Mouse (Mus musculus): ENCODE results near the gene Gm6685. TPM values are rescaled to one million over a fixed set of nuclear protein-coding genes. Genes with fewer than 3 reads are reported as not detected.
"Not testable (repeated sequence)": the region's sequence is repeated elsewhere in the genome, so short reads cannot be mapped to it uniquely, and the experiment has no call there.

The Gm6685 gene
- total RNA-seq (2021): 1 to 10 TPM; 3.5 to 3.7 TPM
- long read RNA-seq, experiment 1: 0 reads
- long read RNA-seq, experiment 2: 0 reads

DNA sequence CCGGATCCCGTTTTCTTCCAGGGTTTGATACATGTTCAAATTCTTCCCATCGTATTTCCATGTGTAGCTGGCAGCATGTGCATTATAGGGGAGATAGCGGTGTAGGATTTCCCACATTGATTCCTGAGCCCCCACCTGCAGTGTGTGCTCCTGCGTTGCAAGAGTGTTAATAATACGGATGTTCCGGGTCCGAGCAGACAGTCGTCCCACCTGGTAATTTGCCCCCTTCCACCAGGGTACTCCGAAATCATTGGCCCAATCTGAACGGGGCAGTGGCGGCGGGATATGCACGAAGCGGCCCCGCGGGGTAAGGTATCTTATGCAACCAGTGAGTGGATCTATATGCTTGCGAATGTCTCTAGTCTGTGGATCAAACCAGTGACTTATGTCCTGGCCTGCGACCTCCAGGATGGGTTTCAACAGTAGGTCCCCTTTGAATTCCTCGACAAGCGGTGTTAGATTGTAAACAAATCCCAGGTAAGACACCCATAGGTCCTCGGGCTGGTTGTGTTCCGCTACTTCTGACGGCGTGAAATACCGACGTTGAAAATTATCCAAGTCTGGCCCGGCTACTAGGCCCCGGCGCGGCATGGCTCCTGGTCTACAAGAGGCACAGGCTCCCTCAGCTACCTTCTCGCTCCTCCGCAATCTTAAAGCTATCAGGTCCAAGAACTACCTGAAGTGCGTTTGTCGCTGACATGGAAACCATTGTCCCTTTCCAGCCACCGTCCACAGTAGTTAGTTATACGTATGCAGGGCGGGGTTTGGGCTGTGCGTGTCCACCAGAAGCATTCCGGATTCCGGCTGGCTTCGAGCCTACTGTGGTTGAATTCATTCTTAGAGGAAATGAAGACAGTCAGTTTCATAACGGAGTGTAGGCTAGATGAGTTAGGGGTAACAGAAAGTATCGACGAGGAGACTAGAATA, at the start of gene Gm6685:
Gm6685 (minus strand) TSS at position 644 of the 927 bp plus-strand sequence.
- DNase-seq: not testable (repeated sequence)

DNA sequence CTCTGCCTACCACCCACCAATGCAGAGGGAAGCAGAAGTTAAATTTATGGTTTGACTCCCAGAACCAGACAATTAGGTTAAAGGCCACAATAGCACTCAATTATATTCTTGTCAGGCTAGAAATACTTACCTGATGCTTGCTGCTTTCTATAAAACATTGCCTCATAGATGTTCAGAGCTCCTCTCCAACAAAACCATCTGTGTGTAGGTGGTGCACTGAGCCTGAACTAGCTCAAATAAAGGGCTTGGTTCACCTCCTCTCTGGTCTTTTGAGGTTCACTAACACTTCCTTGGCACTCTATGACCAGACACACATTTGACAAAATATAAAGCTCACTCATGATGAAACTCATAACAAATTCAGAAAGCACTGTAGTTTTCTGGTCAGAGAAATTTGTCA, 36.2 kb upstream of the Gm6685 start:
- no peak for DNase-seq
- intact Hi-C loops (cut with DNase I): no loop called here

More for the DNA sequence above, at the start of gene Gm6685:
- intact Hi-C loops (cut with DNase I): loop anchor here (5.0 kb wide), 1 partner anchor 243 kb away; the partner anchor contains the start of gene Ccdc85a

- DNase-seq: no peak
- intact Hi-C loops (cut with DNase I): no loop called here
Measured at GRCm38 (mm10) chr11:28374636-28375035, 35.0 kb upstream of the Gm6685 start.

DNA sequence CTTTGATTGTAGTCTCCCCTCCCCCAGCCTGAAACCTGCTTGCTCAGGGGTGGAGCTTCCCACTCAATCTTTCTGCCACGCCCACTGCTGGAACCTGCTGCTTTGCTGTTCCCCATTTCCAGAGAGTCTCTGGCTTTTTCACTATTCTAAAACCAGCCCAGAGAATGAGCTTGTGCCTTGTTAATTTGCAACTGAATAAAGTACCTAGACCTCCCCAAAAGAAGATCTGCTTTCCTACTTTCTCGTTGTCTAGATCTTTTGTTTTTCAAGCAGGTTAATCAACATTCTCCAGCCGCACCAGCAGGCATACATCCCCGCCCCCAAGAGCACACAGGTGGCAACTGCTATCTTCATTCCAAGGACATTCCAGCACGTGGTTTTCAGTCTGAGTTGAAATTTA, 31.7 kb upstream of the Gm6685 start:
- intact Hi-C loops (cut with DNase I); DNase-seq: not testable (repeated sequence)

- intact Hi-C loops (cut with DNase I): loop anchor here (5.0 kb wide), 1 partner anchor 216 kb away; the partner anchor contains the start of gene Ccdc85a
- DNase-seq: no peak
Measured at GRCm38 (mm10) chr11:28365929-28366244, 26.2 kb upstream of the Gm6685 start.

GRCm38 (mm10) chr11:28365209-28365928, 25.7 kb upstream of the Gm6685 start:
- intact Hi-C loops (cut with DNase I): loop anchor here (5.0 kb wide), 1 partner anchor 217 kb away; the partner anchor contains the start of gene Ccdc85a
- DNase-seq: peak; percentile 74 to 78

GRCm38 (mm10) chr11:28343465-28343864, 3.8 kb upstream of the Gm6685 start:
- intact Hi-C loops (cut with DNase I): loop anchor here (5.0 kb wide), 1 partner anchor 239 kb away; the partner anchor contains the start of gene Ccdc85a
- DNase-seq: no peak

DNA sequence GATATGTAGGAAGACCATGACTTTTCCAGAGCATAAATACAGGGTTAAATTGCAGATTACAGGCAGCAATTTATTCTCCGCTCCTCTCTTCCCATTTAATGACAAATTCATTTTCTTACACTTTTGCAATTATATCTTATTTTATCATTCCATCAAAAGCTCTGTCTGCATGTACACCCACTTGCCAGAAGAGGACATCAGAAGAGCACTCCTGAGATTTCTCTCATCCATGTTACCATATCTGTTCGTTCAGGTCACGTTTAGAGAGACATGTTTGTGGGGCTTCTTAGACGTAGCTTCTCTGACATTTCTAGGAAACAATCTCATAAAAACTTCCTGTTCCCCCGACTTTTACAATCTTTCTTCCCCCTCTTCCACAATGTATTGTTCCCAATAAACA, 2.2 kb upstream of the Gm6685 start:
- intact Hi-C loops (cut with DNase I): loop anchor here (5.0 kb wide), 1 partner anchor 240 kb away; the partner anchor contains the start of gene Ccdc85a
- no peak for DNase-seq

DNA sequence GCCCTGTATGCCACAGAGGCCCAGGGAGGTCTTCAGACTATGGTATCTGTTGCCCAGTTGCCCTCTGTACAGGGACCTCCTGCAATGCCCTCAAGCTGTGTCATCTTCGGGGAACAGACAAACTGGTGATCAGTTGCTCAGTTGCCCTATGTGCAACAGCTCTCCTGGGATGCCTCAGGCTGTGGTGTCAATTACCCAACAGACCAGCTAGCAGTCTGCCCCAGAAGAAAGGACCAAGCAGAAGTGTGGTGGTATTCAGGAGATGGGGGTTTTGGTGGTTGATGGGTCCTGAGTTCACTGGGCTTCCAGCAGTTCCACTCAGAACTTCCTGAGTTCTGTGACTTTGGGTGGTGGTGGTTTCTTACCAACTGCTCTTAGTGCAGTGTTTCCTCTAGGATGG, 11.8 kb downstream of the Gm6685 start:
- intact Hi-C loops (cut with DNase I): no loop called here
- DNase-seq: no peak

GRCm38 (mm10) chr11:28313396-28313795, 26.3 kb downstream of the Gm6685 start:
- no peak for DNase-seq
- intact Hi-C loops (cut with DNase I): no loop called here

GRCm38 (mm10) chr11:28307723-28308122, 31.9 kb downstream of the Gm6685 start:
- no peak for DNase-seq
- intact Hi-C loops (cut with DNase I): no loop called here

- intact Hi-C loops (cut with DNase I): no loop called here
- DNase-seq: no peak
Measured at GRCm38 (mm10) chr11:28290440-28290839, 49.2 kb downstream of the Gm6685 start.

Other genes with a start within 250 kb of the Gm6685 start
- 10 to 100 TPM; 12.5 to 14.2 TPM for gene Ccdc85a, start 244.5 kb upstream of the Gm6685 start, total RNA-seq (2021)

Measured in heart, postnatal 14 days (tissue).